Mouse (Mus musculus) central nervous system, embryonic 18 days (tissue): ENCODE data around the gene Eci2. TPM values are rescaled to one million over a fixed set of nuclear protein-coding genes. Genes with fewer than 3 reads are reported as not detected.

ENCODE experiments used
- polyA plus RNA-seq: library from polyadenylated mRNA; depleted of rRNA; stranded (reverse); fragments of >200 nt; gene quantifications from 2 replicates; pipeline ENCODE4 v1.2.3, GENCODE M21; 2012; rRNA removed

Gene Eci2
- 71.0 and 78.0 TPM in 2 replicates for polyA plus RNA-seq

GRCm38 (mm10) chr13:35026879-35027278 lies at the start of gene Eci2:
TSS of gene Eci2 (minus strand) at chr13:35027096.

GRCm38 (mm10) chr13:34963511-34964397 lies 63.1 kb downstream of the Eci2 start, which contains the start of gene Eci3:
TSS of gene Eci3 (minus strand) at chr13:34963810.

Other genes with a start within 250 kb of the Eci2 start
- 121 and 132 TPM in 2 replicates for gene Prpf4b, start 151.8 kb downstream of the Eci2 start, polyA plus RNA-seq
- gene Fam217a, start 102.8 kb downstream of the Eci2 start, polyA plus RNA-seq, result 1.0 and 1.3 TPM in 2 replicates
- gene 4933417A18Rik, start 102.7 kb downstream of the Eci2 start, polyA plus RNA-seq, result not detected in 2 replicates
- 0.16 and 0.21 TPM in 2 replicates for gene Eci3, start 63.3 kb downstream of the Eci2 start, polyA plus RNA-seq